In genomic region chr12:83521083-83521482, GRCm38 (mm10) we compare ENCODE assay signal across 8 mouse cellular contexts. TPM values are rescaled to one million over a fixed set of nuclear protein-coding genes. Genes with fewer than 3 reads are reported as not detected.
DNase-seq lines count a peak whose midpoint lies in the region; ATAC-seq and TF ChIP-seq lines count a peak whose summit lies in the region.

No protein-coding gene starts in this region.

- no peaks in the 10 kb centered on the region for H3K27me3 ChIP-seq in kidney, embryonic 14.5 days (ENCODE audit: control insufficient read depth, insufficient read depth, low read length)
- H3K27me3 ChIP-seq in myocyte (ENCODE audit: control insufficient read depth, insufficient read depth, insufficient read length) = no peaks in the 10 kb centered on the region

- H3K79me2 ChIP-seq in myocyte (ENCODE audit: control insufficient read depth, insufficient read depth) = no peaks in the 10 kb centered on the region

- H3K9me3 ChIP-seq in kidney, embryonic 14.5 days (ENCODE audit: control insufficient read depth, low read length) = no peaks in the 10 kb centered on the region

- no peak overlapping the region for H3K27ac ChIP-seq in kidney, embryonic 14.5 days (ENCODE audit: low read depth, low read length)

- no peak for DNase-seq in kidney, postnatal 36 days
- peak; percentile 42 for DNase-seq in brain, adult 2 months (ENCODE audit: low read depth, low spot score)
- peak; percentile 16 for DNase-seq in induced T-regulatory cell, adult 2 months (ENCODE audit: low read depth)
- DNase-seq in ovary, adult 18-20 months (ENCODE audit: low spot score) = no peak
- DNase-seq in right cerebral cortex, postnatal 25 days = no peak
- DNase-seq in urinary bladder, postnatal 36 days (ENCODE audit: low spot score in 2 of 2) = no peak

- peak overlapping the region; percentile 61 for H3K4me2 ChIP-seq in kidney, embryonic 14.5 days (replicated peaks; ENCODE audit: low read depth, low read length)
- peak overlapping the region; percentile 92 for H3K4me2 ChIP-seq in myocyte (ENCODE audit: low read depth)

- peaks cover 5% of the 10 kb centered on the region; the same call in 1 of the 2 replicates for H3K4me1 ChIP-seq in kidney, embryonic 14.5 days (ENCODE audit: control insufficient read depth, insufficient read depth, low read length)

- no peaks in the 10 kb centered on the region for H3K36me3 ChIP-seq in kidney, embryonic 14.5 days (ENCODE audit: control insufficient read depth, insufficient read depth, low read length)
- no peaks in the 10 kb centered on the region for H3K36me3 ChIP-seq in myocyte (ENCODE audit: control insufficient read depth, insufficient read depth)

- H3K9ac ChIP-seq in kidney, embryonic 14.5 days (ENCODE audit: low read depth, low read length) = peak overlapping the region; percentile 65; the same call in 1 of the 2 replicates

- ATAC-seq in kidney, embryonic 14.5 days (ENCODE audit: low FRiP score, low TSS enrichment) = no peak

- H3K4me3 ChIP-seq in kidney, embryonic 14.5 days (ENCODE audit: low read length) = peak overlapping the region; percentile 75
- H3K4me3 ChIP-seq in myocyte = peak overlapping the region; percentile 43

- 40% methylated on average over 8 of the region's 8 CpGs for WGBS in kidney, embryonic 14.5 days

- TF ChIP-seq POLR2A in myocyte (IDR thresholded peaks at IDR 0.05; ENCODE audit: insufficient read length, low read depth) = no peak

- no peak overlapping the region for H3ac ChIP-seq in myocyte (ENCODE audit: control insufficient read depth, insufficient read length)

TF ChIP-seq in myocyte, 11 proteins besides CTCF, POLR2A, EP300 and RAD21:
- TF ChIP-seq POLR2AphosphoS2 (IDR thresholded peaks at IDR 0.05; ENCODE audit: insufficient read length, low read depth) (no peak), MYOD1 (IDR thresholded peaks at IDR 0.05; ENCODE audit: control insufficient read depth in 1 of 3, insufficient read length in 2 of 3, low read depth in 2 of 3) (no peak), MAX (IDR thresholded peaks at IDR 0.05; ENCODE audit: low read depth) (no peak), E2F4 (IDR thresholded peaks at IDR 0.05; ENCODE audit: insufficient read depth) (no peak), REST (IDR thresholded peaks at IDR 0.05; ENCODE audit: insufficient read depth, insufficient read length) (no peak), CEBPB (IDR thresholded peaks at IDR 0.05; ENCODE audit: insufficient read depth, poor library complexity, severe bottlenecking) (no peak), USF1 (IDR thresholded peaks at IDR 0.05; ENCODE audit: low read depth) (no peak), SRF (IDR thresholded peaks at IDR 0.05; ENCODE audit: control insufficient read depth, insufficient read length, low read depth) (no peak), TCF12 (IDR thresholded peaks at IDR 0.05; ENCODE audit: insufficient read depth, poor library complexity, severe bottlenecking) (no peak), MYOG (IDR thresholded peaks at IDR 0.05; ENCODE audit: control insufficient read depth in 1 of 3, insufficient read depth in 1 of 3, insufficient read length in 2 of 3, low read depth in 2 of 3) (no peak), TCF3 (IDR thresholded peaks at IDR 0.05; ENCODE audit: insufficient read length, low read depth) (no peak)
TF ChIP-seq in myocyte: peak in this region for 0.

RNA-seq across cellular contexts. Expression of gene Dcaf4, which starts 0.8 kb away (rescaled TPM):
- polyA plus RNA-seq in kidney, embryonic 14.5 days (2014; fragmentation: Nextera tagmentation; extraction: Ambion mirVana) = 27.4 and 28.1 TPM in 2 replicates
- polyA plus RNA-seq in myocyte (2012; fragmentation: generic; extraction: Trizol) = 13.7 TPM

RNA-seq across cellular contexts. Expression of gene Dpf3, which starts 33.6 kb away (rescaled TPM):
- 14.5 and 15.5 TPM in 2 replicates for polyA plus RNA-seq in kidney, embryonic 14.5 days (2014; fragmentation: Nextera tagmentation; extraction: Ambion mirVana)
- 0.52 TPM for polyA plus RNA-seq in myocyte (2012; fragmentation: generic; extraction: Trizol)

Comparison
In these comparisons a context has a peak if more than half of its experiments do, and no peak if none do; other contexts are left out.
1. DNase-seq: peak in brain, adult 2 months (single experiment) and induced T-regulatory cell, adult 2 months (single experiment); none in kidney, postnatal 36 days (0 of 2), ovary, adult 18-20 months (single experiment), right cerebral cortex, postnatal 25 days (single experiment) and urinary bladder, postnatal 36 days (0 of 2).
2. RNA of gene Dpf3, which starts 33.6 kb away (polyA plus RNA-seq): 14.5 to 15.5 TPM in kidney, embryonic 14.5 days; 0.52 TPM in myocyte (single experiment); every median in the first group is over 10 times any median in the second.